Mouse (Mus musculus) lung, adult 2 months (tissue): ENCODE data around the gene Senp2.

Source experiments
- CTCF ChIP-seq: fragments of 200-500 bp; IDR thresholded peaks from 2 replicates; pipeline ENCODE4 v1.5.1; 2011; ENCODE audit warnings: mild to moderate bottlenecking, low read length, control low read depth; ENCODE audit not compliant: insufficient read depth
- POLR2A ChIP-seq: fragments of 200-500 bp; IDR thresholded peaks from 2 replicates; pipeline ENCODE4 v1.6.1; 2011; ENCODE audit warnings: low read depth, mild to moderate bottlenecking, control low read depth, low read length, borderline replicate concordance; ENCODE audit errors: extremely low read depth

DNA sequence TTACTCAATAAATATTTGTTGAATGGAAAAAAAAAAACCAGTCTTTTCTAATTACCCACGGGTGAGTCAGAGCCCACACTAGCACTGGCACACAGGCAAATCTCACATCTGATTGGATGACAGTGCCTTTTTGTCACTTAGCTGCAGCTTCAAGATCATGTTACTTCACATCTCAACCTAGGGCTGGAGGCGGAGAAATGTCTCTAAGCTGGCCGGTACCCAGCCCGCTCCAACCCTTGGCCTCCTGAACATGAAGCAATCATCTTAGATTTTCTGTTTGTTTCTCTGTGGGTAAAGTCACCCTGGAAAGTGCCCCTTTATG, 67.3 kb downstream of the Senp2 start:
- TF ChIP-seq POLR2A (no peak), CTCF (no peak)
